Mouse (Mus musculus): ENCODE measurements around the gene Naaladl2. TPM values are rescaled to one million over a fixed set of nuclear protein-coding genes. Genes with fewer than 3 reads are reported as not detected.
A peak's percentile ranks its signal among the peaks of the same experiment; 100 is the strongest.

Naaladl2 gene
- polyA plus RNA-seq, 1 experiment from 2014 or later: 2.0 TPM

GRCm38 (mm10) chr3:23973727-23974126, 1170.3 kb downstream of the Naaladl2 start:
- H3K27me3 ChIP-seq: no peaks in the 10 kb centered on the region
- H3K36me3 ChIP-seq: no peaks in the 10 kb centered on the region
- no peak overlapping the region for H3K4me3 ChIP-seq
- H3K27ac ChIP-seq: no peak overlapping the region
- WGBS: 72% methylated on average over 1 of the region's 1 CpGs
- no peaks in the 10 kb centered on the region for H3K4me1 ChIP-seq
- H3K4me2 ChIP-seq (replicated peaks): no peak overlapping the region
- no peak overlapping the region for H3K9ac ChIP-seq
- no peaks in the 10 kb centered on the region for H3K9me3 ChIP-seq
- ATAC-seq (ENCODE audit: low FRiP score, low read depth): no peak

- Histone ChIP-seq H3K9me3 (no peaks in the 10 kb centered on the region), H3K4me2 (replicated peaks) (no peak overlapping the region), H3K27me3 (no peaks in the 10 kb centered on the region), H3K4me1 (no peaks in the 10 kb centered on the region), H3K4me3 (no peak overlapping the region), H3K27ac (no peak overlapping the region), H3K9ac (no peak overlapping the region), H3K36me3 (no peaks in the 10 kb centered on the region)
- WGBS: 75% methylated on average over 4 of the region's 4 CpGs
- no peak for ATAC-seq (ENCODE audit: low FRiP score, low read depth)
Measured at GRCm38 (mm10) chr3:23972747-23973667, 1171.1 kb downstream of the Naaladl2 start.

GRCm38 (mm10) chr3:23962961-23963621, 1181.0 kb downstream of the Naaladl2 start:
- no peak overlapping the region for H3K9ac ChIP-seq
- ATAC-seq (ENCODE audit: low FRiP score, low read depth): no peak
- no peak overlapping the region for H3K4me3 ChIP-seq
- H3K27me3 ChIP-seq: no peaks in the 10 kb centered on the region
- no peaks in the 10 kb centered on the region for H3K4me1 ChIP-seq
- no peak overlapping the region for H3K27ac ChIP-seq
- H3K9me3 ChIP-seq: no peaks in the 10 kb centered on the region
- H3K36me3 ChIP-seq: no peaks in the 10 kb centered on the region
- no peak overlapping the region for H3K4me2 ChIP-seq (replicated peaks)

GRCm38 (mm10) chr3:23946182-23946581, 1197.9 kb downstream of the Naaladl2 start:
- no peak overlapping the region for H3K27ac ChIP-seq
- no peak overlapping the region for H3K4me2 ChIP-seq (replicated peaks)
- ATAC-seq (ENCODE audit: low FRiP score, low read depth): no peak
- no peak overlapping the region for H3K9ac ChIP-seq
- H3K36me3 ChIP-seq: no peaks in the 10 kb centered on the region
- H3K9me3 ChIP-seq: no peaks in the 10 kb centered on the region
- WGBS: 86% methylated on average over 2 of the region's 2 CpGs
- H3K27me3 ChIP-seq: no peaks in the 10 kb centered on the region
- no peak overlapping the region for H3K4me3 ChIP-seq
- H3K4me1 ChIP-seq: no peaks in the 10 kb centered on the region

GRCm38 (mm10) chr3:23937299-23937698, 1206.8 kb downstream of the Naaladl2 start:
- H3K4me1 ChIP-seq: peaks cover 4% of the 10 kb centered on the region
- no peaks in the 10 kb centered on the region for H3K9me3 ChIP-seq
- no peak overlapping the region for H3K27ac ChIP-seq
- H3K36me3 ChIP-seq: no peaks in the 10 kb centered on the region
- 24% methylated on average over 5 of the region's 5 CpGs for WGBS
- peak overlapping the region; percentile 17 for H3K4me2 ChIP-seq (replicated peaks)
- H3K4me3 ChIP-seq: no peak overlapping the region
- ATAC-seq (ENCODE audit: low FRiP score, low read depth): peak; percentile 51; the same call in 1 of the 2 replicates
- no peak overlapping the region for H3K9ac ChIP-seq
- H3K27me3 ChIP-seq: no peaks in the 10 kb centered on the region

- no peak overlapping the region for H3K9ac ChIP-seq
- H3K27me3 ChIP-seq: no peaks in the 10 kb centered on the region
- H3K4me3 ChIP-seq: no peak overlapping the region
- no peak overlapping the region for H3K4me2 ChIP-seq (replicated peaks)
- peaks cover 6% of the 10 kb centered on the region; the same call in 1 of the 2 replicates for H3K4me1 ChIP-seq
- no peaks in the 10 kb centered on the region for H3K9me3 ChIP-seq
- H3K36me3 ChIP-seq: no peaks in the 10 kb centered on the region
- WGBS: 63% methylated on average over 4 of the region's 4 CpGs
- no peak overlapping the region for H3K27ac ChIP-seq
- no peak for ATAC-seq (ENCODE audit: low FRiP score, low read depth)
Measured at GRCm38 (mm10) chr3:23928097-23928496, 1216.0 kb downstream of the Naaladl2 start.

- H3K36me3 ChIP-seq: no peaks in the 10 kb centered on the region
- no peak overlapping the region for H3K9ac ChIP-seq
- H3K27ac ChIP-seq: no peak overlapping the region
- no peak overlapping the region for H3K4me2 ChIP-seq (replicated peaks)
- no peaks in the 10 kb centered on the region for H3K4me1 ChIP-seq
- no peak for ATAC-seq (ENCODE audit: low FRiP score, low read depth)
- no peaks in the 10 kb centered on the region for H3K27me3 ChIP-seq
- H3K4me3 ChIP-seq: no peak overlapping the region
- H3K9me3 ChIP-seq: no peaks in the 10 kb centered on the region
- WGBS: 69% methylated on average over 1 of the region's 1 CpGs
Measured at GRCm38 (mm10) chr3:23907682-23908081, 1236.4 kb downstream of the Naaladl2 start.

GRCm38 (mm10) chr3:23865688-23866087, 1278.4 kb downstream of the Naaladl2 start:
- H3K4me3 ChIP-seq: no peak overlapping the region
- no peak overlapping the region for H3K4me2 ChIP-seq (replicated peaks)
- H3K4me1 ChIP-seq: no peaks in the 10 kb centered on the region
- H3K36me3 ChIP-seq: no peaks in the 10 kb centered on the region
- WGBS: 82% methylated on average over 1 of the region's 1 CpGs
- no peak overlapping the region for H3K9ac ChIP-seq
- no peaks in the 10 kb centered on the region for H3K9me3 ChIP-seq
- H3K27me3 ChIP-seq: no peaks in the 10 kb centered on the region
- ATAC-seq (ENCODE audit: low FRiP score, low read depth): no peak
- no peak overlapping the region for H3K27ac ChIP-seq

- H3K27ac ChIP-seq: no peak overlapping the region
- no peaks in the 10 kb centered on the region for H3K27me3 ChIP-seq
- H3K9me3 ChIP-seq: no peaks in the 10 kb centered on the region
- H3K9ac ChIP-seq: no peak overlapping the region
- H3K4me3 ChIP-seq: no peak overlapping the region
- WGBS: 73% methylated on average over 1 of the region's 1 CpGs
- H3K4me1 ChIP-seq: no peaks in the 10 kb centered on the region
- no peak for ATAC-seq (ENCODE audit: low FRiP score, low read depth)
- H3K4me2 ChIP-seq (replicated peaks): no peak overlapping the region
- no peaks in the 10 kb centered on the region for H3K36me3 ChIP-seq
Measured at GRCm38 (mm10) chr3:23857275-23857674, 1286.8 kb downstream of the Naaladl2 start.

- Histone ChIP-seq H3K27ac (no peak overlapping the region), H3K36me3 (no peaks in the 10 kb centered on the region), H3K4me2 (replicated peaks) (no peak overlapping the region), H3K27me3 (no peaks in the 10 kb centered on the region), H3K9ac (no peak overlapping the region), H3K9me3 (no peaks in the 10 kb centered on the region), H3K4me1 (no peaks in the 10 kb centered on the region), H3K4me3 (no peak overlapping the region)
- no peak for ATAC-seq (ENCODE audit: low FRiP score, low read depth)
Measured at GRCm38 (mm10) chr3:23817585-23817984, 1326.5 kb downstream of the Naaladl2 start.

GRCm38 (mm10) chr3:23758746-23759145, 1385.3 kb downstream of the Naaladl2 start:
- Histone ChIP-seq H3K4me1 (no peaks in the 10 kb centered on the region), H3K27me3 (no peaks in the 10 kb centered on the region), H3K27ac (no peak overlapping the region), H3K9me3 (no peaks in the 10 kb centered on the region), H3K36me3 (no peaks in the 10 kb centered on the region), H3K9ac (no peak overlapping the region), H3K4me3 (no peak overlapping the region), H3K4me2 (replicated peaks) (no peak overlapping the region)
- ATAC-seq (ENCODE audit: low FRiP score, low read depth): no peak
- 93% methylated on average over 1 of the region's 1 CpGs for WGBS

Measured in limb, embryonic 13.5 days (tissue).